Mouse (Mus musculus): ENCODE measurements around the gene Itgb3bp. TPM values are rescaled to one million over a fixed set of nuclear protein-coding genes. Genes with fewer than 3 reads are reported as not detected.

Gene Itgb3bp
- polyA plus RNA-seq, 1 experiment from 2014 or later = 52.7 TPM

DNA sequence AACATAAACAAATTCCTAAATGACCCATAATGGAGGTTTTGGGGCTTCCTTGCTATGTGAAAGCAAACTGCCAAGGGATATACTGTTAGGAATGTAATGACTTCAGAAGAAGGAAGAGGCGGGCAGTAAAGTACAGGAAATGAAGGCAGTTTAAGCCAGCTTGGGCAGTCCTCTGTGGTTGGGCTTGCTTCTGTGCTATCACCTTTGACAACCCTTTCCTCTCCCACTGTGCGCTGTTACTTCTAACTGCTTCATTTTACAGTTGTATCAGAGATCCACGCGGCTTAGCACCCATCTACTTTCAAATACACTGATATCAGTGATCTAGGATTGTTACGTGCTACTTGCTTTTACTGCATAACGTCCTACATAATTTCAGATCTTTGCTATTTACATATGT is 137.2 kb downstream of the Itgb3bp start:
- no peaks in the 10 kb centered on the region for H3K27me3 ChIP-seq (replicated peaks; ENCODE audit: low read depth, poor library complexity, severe bottlenecking)
- peaks cover 37% of the 10 kb centered on the region for H3K36me3 ChIP-seq (replicated peaks)
- no peak overlapping the region for H3K4me3 ChIP-seq
- no peak overlapping the region for H3K27ac ChIP-seq (replicated peaks)
- WGBS = 90% methylated on average over 6 of the region's 6 CpGs
- DNase-seq (ENCODE audit: low spot score) = no peak
- no peaks in the 10 kb centered on the region for H3K9me3 ChIP-seq
- H3K4me1 ChIP-seq = no peaks in the 10 kb centered on the region

GRCm38 (mm10) chr4:99773041-99773440 is 156.6 kb downstream of the Itgb3bp start:
- no peaks in the 10 kb centered on the region for H3K27me3 ChIP-seq (replicated peaks; ENCODE audit: low read depth, poor library complexity, severe bottlenecking)
- 0 out of 2 replicates have a peak, but pooled peaks cover under 1% of the 10 kb centered on the region for H3K36me3 ChIP-seq (replicated peaks)
- H3K4me3 ChIP-seq = no peak overlapping the region
- WGBS = 57% methylated on average over 1 of the region's 1 CpGs
- no peak overlapping the region for H3K27ac ChIP-seq (replicated peaks)
- no peaks in the 10 kb centered on the region for H3K9me3 ChIP-seq
- no peak for DNase-seq (ENCODE audit: low spot score)
- no peaks in the 10 kb centered on the region for H3K4me1 ChIP-seq

DNA sequence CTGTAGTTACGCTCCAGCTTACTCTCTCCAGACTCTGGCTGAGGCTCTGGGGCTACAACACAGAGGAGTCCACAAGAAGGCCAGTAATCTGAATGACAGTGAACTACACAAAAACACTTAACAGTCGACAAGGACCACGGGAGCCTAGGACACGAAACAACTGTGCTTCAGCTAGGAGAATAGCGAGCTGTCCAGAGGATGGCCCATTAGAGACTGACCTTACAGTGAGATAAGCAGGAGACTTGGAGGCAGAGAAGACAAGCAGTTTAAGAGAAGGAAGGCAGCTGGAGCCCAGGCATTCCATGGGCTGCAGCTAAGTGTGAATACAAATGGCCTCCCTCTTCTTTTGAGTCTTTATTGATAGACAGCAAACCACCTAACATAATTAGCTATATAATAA is 159.1 kb downstream of the Itgb3bp start:
- no peak for DNase-seq (ENCODE audit: low spot score)
- no peaks in the 10 kb centered on the region for H3K9me3 ChIP-seq
- no peaks in the 10 kb centered on the region for H3K27me3 ChIP-seq (replicated peaks; ENCODE audit: low read depth, poor library complexity, severe bottlenecking)
- no peak overlapping the region for H3K4me3 ChIP-seq
- H3K4me1 ChIP-seq = no peaks in the 10 kb centered on the region
- H3K27ac ChIP-seq (replicated peaks) = no peak overlapping the region
- H3K36me3 ChIP-seq (replicated peaks) = no peaks in the 10 kb centered on the region
- 88% methylated on average over 5 of the region's 5 CpGs for WGBS

- H3K9me3 ChIP-seq = no peaks in the 10 kb centered on the region
- WGBS = 51% methylated on average over 1 of the region's 1 CpGs
Observed at GRCm38 (mm10) chr4:99766753-99767152, 162.9 kb downstream of the Itgb3bp start.

DNA sequence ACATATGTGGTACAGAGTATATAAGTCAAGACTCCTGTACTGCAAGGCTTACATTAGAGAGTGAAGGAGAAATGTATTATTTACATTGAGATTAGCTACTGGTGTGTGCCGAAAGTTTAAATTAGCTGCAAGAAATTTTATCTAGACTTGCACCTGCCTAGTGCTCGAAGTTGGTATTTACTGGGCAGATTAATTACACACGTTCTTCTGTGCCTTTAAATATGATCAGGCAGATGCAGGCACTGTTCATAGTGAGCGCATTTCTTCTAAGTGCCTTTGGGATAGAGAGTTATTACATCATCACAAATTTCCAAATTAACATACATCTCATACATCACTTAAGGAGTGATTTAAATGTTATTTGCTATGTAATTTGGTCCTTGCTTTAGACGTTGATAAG is 163.3 kb downstream of the Itgb3bp start:
- Histone ChIP-seq H3K27me3 (replicated peaks; ENCODE audit: low read depth, poor library complexity, severe bottlenecking) (no peaks in the 10 kb centered on the region), H3K27ac (replicated peaks) (no peak overlapping the region), H3K4me1 (no peaks in the 10 kb centered on the region), H3K36me3 (replicated peaks) (no peaks in the 10 kb centered on the region), H3K9me3 (no peaks in the 10 kb centered on the region), H3K4me3 (no peak overlapping the region)
- 86% methylated on average over 5 of the region's 5 CpGs for WGBS
- DNase-seq (ENCODE audit: low spot score) = no peak

More at GRCm38 (mm10) chr4:99766753-99767152, 162.9 kb downstream of the Itgb3bp start:
- Histone ChIP-seq H3K27me3 (replicated peaks; ENCODE audit: low read depth, poor library complexity, severe bottlenecking) (no peaks in the 10 kb centered on the region), H3K4me3 (no peak overlapping the region), H3K4me1 (no peaks in the 10 kb centered on the region), H3K36me3 (replicated peaks) (no peaks in the 10 kb centered on the region), H3K27ac (replicated peaks) (no peak overlapping the region)
- DNase-seq (ENCODE audit: low spot score) = peak; percentile 10

GRCm38 (mm10) chr4:99752426-99752825 is 177.2 kb downstream of the Itgb3bp start:
- DNase-seq (ENCODE audit: low spot score) = no peak
- H3K27ac ChIP-seq (replicated peaks) = no peak overlapping the region
- H3K27me3 ChIP-seq (replicated peaks; ENCODE audit: low read depth, poor library complexity, severe bottlenecking) = no peaks in the 10 kb centered on the region
- WGBS = 84% methylated on average over 5 of the region's 5 CpGs
- H3K9me3 ChIP-seq = no peaks in the 10 kb centered on the region
- H3K36me3 ChIP-seq (replicated peaks) = peaks cover 27% of the 10 kb centered on the region
- no peak overlapping the region for H3K4me3 ChIP-seq
- no peaks in the 10 kb centered on the region for H3K4me1 ChIP-seq

GRCm38 (mm10) chr4:99739836-99740235 is 189.8 kb downstream of the Itgb3bp start:
- H3K4me1 ChIP-seq = peaks cover 6% of the 10 kb centered on the region; the same call in 1 of the 2 replicates
- H3K36me3 ChIP-seq (replicated peaks) = peaks cover 27% of the 10 kb centered on the region
- no peaks in the 10 kb centered on the region for H3K27me3 ChIP-seq (replicated peaks; ENCODE audit: low read depth, poor library complexity, severe bottlenecking)
- no peak overlapping the region for H3K4me3 ChIP-seq
- DNase-seq (ENCODE audit: low spot score) = peak; percentile 54
- no peaks in the 10 kb centered on the region for H3K9me3 ChIP-seq
- no peak overlapping the region for H3K27ac ChIP-seq (replicated peaks)
- 40% methylated on average over 7 of the region's 7 CpGs for WGBS

DNA sequence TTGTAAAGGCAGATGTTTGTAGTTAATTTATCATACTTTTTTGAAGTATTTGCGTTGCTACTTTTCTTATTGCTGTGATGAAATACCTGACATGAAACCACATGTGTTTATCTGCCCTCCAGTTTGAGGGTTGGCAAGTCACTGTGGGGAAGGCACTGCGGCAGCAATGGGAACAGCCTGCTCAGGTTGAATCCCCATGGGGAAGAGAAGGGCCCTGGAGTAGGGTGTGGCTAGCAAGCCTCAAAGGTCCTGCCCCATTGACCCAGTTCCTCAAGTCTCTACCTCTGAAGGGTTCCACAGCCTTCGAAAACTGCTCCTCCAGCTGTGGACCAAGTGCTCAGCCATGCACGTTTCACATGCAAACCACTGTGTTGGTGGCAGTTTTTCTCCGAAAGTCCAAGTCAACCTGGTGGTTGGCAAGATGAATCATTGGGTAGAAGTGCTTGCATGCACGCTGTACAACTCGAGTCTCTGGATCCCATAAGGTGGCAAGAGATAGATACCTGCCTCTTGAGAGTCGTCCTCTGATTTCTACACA is 203.6 kb downstream of the Itgb3bp start:
- Histone ChIP-seq H3K4me3 (no peak overlapping the region), H3K27ac (replicated peaks) (no peak overlapping the region), H3K4me1 (no peaks in the 10 kb centered on the region), H3K36me3 (replicated peaks) (peaks cover 58% of the 10 kb centered on the region), H3K27me3 (replicated peaks; ENCODE audit: low read depth, poor library complexity, severe bottlenecking) (no peaks in the 10 kb centered on the region), H3K9me3 (peaks cover 12% of the 10 kb centered on the region)
- 94% methylated on average over 8 of the region's 8 CpGs for WGBS
- DNase-seq (ENCODE audit: low spot score) = no peak

GRCm38 (mm10) chr4:99724331-99724730 is 205.3 kb downstream of the Itgb3bp start:
- Histone ChIP-seq H3K36me3 (replicated peaks) (peaks cover 53% of the 10 kb centered on the region), H3K27ac (replicated peaks) (no peak overlapping the region), H3K27me3 (replicated peaks; ENCODE audit: low read depth, poor library complexity, severe bottlenecking) (no peaks in the 10 kb centered on the region), H3K9me3 (no peaks in the 10 kb centered on the region), H3K4me1 (no peaks in the 10 kb centered on the region), H3K4me3 (no peak overlapping the region)
- 95% methylated on average over 4 of the region's 4 CpGs for WGBS
- DNase-seq (ENCODE audit: low spot score) = no peak

GRCm38 (mm10) chr4:99717905-99718304 is 211.7 kb downstream of the Itgb3bp start:
- no peak overlapping the region for H3K27ac ChIP-seq (replicated peaks)
- no peaks in the 10 kb centered on the region for H3K27me3 ChIP-seq (replicated peaks; ENCODE audit: low read depth, poor library complexity, severe bottlenecking)
- WGBS = 67% methylated on average over 4 of the region's 4 CpGs
- DNase-seq (ENCODE audit: low spot score) = no peak
- peaks cover 22% of the 10 kb centered on the region for H3K36me3 ChIP-seq (replicated peaks)
- H3K4me3 ChIP-seq = no peak overlapping the region
- peaks cover 13% of the 10 kb centered on the region for H3K4me1 ChIP-seq
- H3K9me3 ChIP-seq = no peaks in the 10 kb centered on the region

- peaks cover 13% of the 10 kb centered on the region for H3K4me1 ChIP-seq
- DNase-seq (ENCODE audit: low spot score) = no peak
- H3K27ac ChIP-seq (replicated peaks) = peak overlapping the region; percentile 94
- H3K9me3 ChIP-seq = no peaks in the 10 kb centered on the region
- 28% methylated on average over 25 of the region's 25 CpGs for WGBS
- H3K4me3 ChIP-seq = peak overlapping the region; percentile 81
- peaks cover 14% of the 10 kb centered on the region for H3K36me3 ChIP-seq (replicated peaks)
- no peaks in the 10 kb centered on the region for H3K27me3 ChIP-seq (replicated peaks; ENCODE audit: low read depth, poor library complexity, severe bottlenecking)
Observed at GRCm38 (mm10) chr4:99715783-99716416, 213.7 kb downstream of the Itgb3bp start.

All from embryonic facial prominence, embryonic 10.5 days (tissue).